Mouse (Mus musculus) heart, postnatal 36 days (tissue): ENCODE data around the gene Rras. TPM values are rescaled to one million over a fixed set of nuclear protein-coding genes. Genes with fewer than 3 reads are reported as not detected.

ENCODE experiments used
- microRNA-seq, 2 experiments: library from miRNA; unstranded; fragments of <30 nt; microRNA quantifications; one replicate each; pipeline ENCODE4 v1.2.0; 2021; ENCODE audit warnings: borderline number of aligned reads in 2 of 2
- total RNA-seq, 2 experiments: library from RNA; stranded (reverse); gene quantifications; 2 replicates each; pipeline ENCODE4 v1.2.3; 2021

Rras gene
- total RNA-seq, 2 experiments from 2014 or later = 45.1 to 53.3 TPM

Small RNA genes lying within 50 kb of the gene (microRNA-seq; reads per million reads assigned to microRNA genes)
- gene Mir7054 = 0 to 0.72 reads per million in 2 experiments

Other genes with a start within 250 kb of the Rras start
- 10 to 100 TPM; 21.9 to 28.9 TPM for gene Nup62, start 201.9 kb upstream of the Rras start, total RNA-seq
- under 1 TPM; 0.89 TPM for gene Il4i1, start 201.6 kb upstream of the Rras start, total RNA-seq
- gene Atf5, start 201.3 kb upstream of the Rras start, total RNA-seq = 10 to 100 TPM; 54.3 to 62.0 TPM
- gene Akt1s1, start 169.0 kb upstream of the Rras start, total RNA-seq = 10 to 100 TPM; 73.6 to 75.4 TPM
- 10 to 100 TPM; 58.1 to 59.1 TPM for gene Tbc1d17, start 168.9 kb upstream of the Rras start, total RNA-seq
- 10 to 100 TPM; 18.6 to 21.1 TPM for gene Pnkp, start 160.8 kb upstream of the Rras start, total RNA-seq
- gene Ptov1, start 148.2 kb upstream of the Rras start, total RNA-seq = 100 to 1,000 TPM; 158 to 183 TPM
- gene Med25, start 125.2 kb upstream of the Rras start, total RNA-seq = 10 to 100 TPM; 76.9 to 81.1 TPM
- gene Fuz, start 121.9 kb upstream of the Rras start, total RNA-seq = 10 to 100 TPM; 16.9 to 17.5 TPM
- 10 to 100 TPM; 69.8 to 72.0 TPM for gene Ap2a1, start 88.5 kb upstream of the Rras start, total RNA-seq
- gene Tsks, start 74.8 kb upstream of the Rras start, total RNA-seq = not detected
- 1 to 10 TPM; 1.4 to 2.1 TPM for gene Cpt1c, start 43.1 kb upstream of the Rras start, total RNA-seq
- 100 to 1,000 TPM; 104 to 107 TPM for gene Prmt1, start 31.4 kb upstream of the Rras start, total RNA-seq
- gene Irf3, start 20.3 kb upstream of the Rras start, total RNA-seq = 10 to 100 TPM; 27.3 to 31.7 TPM
- gene Bcl2l12, start 19.2 kb upstream of the Rras start, total RNA-seq = 10 to 100 TPM; 10.2 to 11.2 TPM
- gene Scaf1, start 1.6 kb upstream of the Rras start, total RNA-seq = 10 to 100 TPM; 48.0 to 48.1 TPM
- gene Prr12, start 34.9 kb downstream of the Rras start, total RNA-seq = 10 to 100 TPM; 23.4 to 29.4 TPM
- gene Nosip, start 44.5 kb downstream of the Rras start, total RNA-seq = 10 to 100 TPM; 30.3 to 32.1 TPM
- 1 to 10 TPM; 7.7 to 7.9 TPM for gene Prrg2, start 44.7 kb downstream of the Rras start, total RNA-seq
- gene Rcn3, start 74.3 kb downstream of the Rras start, total RNA-seq = 10 to 100 TPM; 26.4 to 28.1 TPM
- 10 to 100 TPM; 77.1 to 84.5 TPM for gene Fcgrt, start 85.9 kb downstream of the Rras start, total RNA-seq
- 100 to 1,000 TPM; 567 to 587 TPM for gene Rps11, start 106.5 kb downstream of the Rras start, total RNA-seq
- gene Rpl13a, start 110.8 kb downstream of the Rras start, total RNA-seq = 100 to 1,000 TPM; 580 to 665 TPM
- gene Gm45713, start 118.3 kb downstream of the Rras start, total RNA-seq = not detected
- gene Flt3l, start 118.5 kb downstream of the Rras start, total RNA-seq = 10 to 100 TPM in 1 of 2 experiments, 1 to 10 TPM in 1; 7.0 to 16.1 TPM
- 10 to 100 TPM; 41.8 to 43.1 TPM for gene Pih1d1, start 136.3 kb downstream of the Rras start, total RNA-seq
- 10 to 100 TPM; 20.6 to 22.8 TPM for gene Aldh16a1, start 136.6 kb downstream of the Rras start, total RNA-seq
- gene Slc17a7, start 146.0 kb downstream of the Rras start, total RNA-seq = 10 to 100 TPM; 19.7 to 21.0 TPM
- gene Gfy, start 161.6 kb downstream of the Rras start, total RNA-seq = not detected
- not detected for gene Pth2, start 163.0 kb downstream of the Rras start, total RNA-seq
- gene Ccdc155, start 186.9 kb downstream of the Rras start, total RNA-seq = not detected
- gene Dkkl1, start 194.2 kb downstream of the Rras start, total RNA-seq = not detected
- gene Tead2, start 197.8 kb downstream of the Rras start, total RNA-seq = 10 to 100 TPM; 10.3 to 11.4 TPM
- gene Cd37, start 221.2 kb downstream of the Rras start, total RNA-seq = 1 to 10 TPM; 2.8 to 4.4 TPM
- not detected for gene Slc6a16, start 223.1 kb downstream of the Rras start, total RNA-seq